Mouse (Mus musculus) layer of hippocampus, adult 6 months (tissue): ENCODE results near the gene Dusp6. TPM values are rescaled to one million over a fixed set of nuclear protein-coding genes. Genes with fewer than 3 reads are reported as not detected.

Experiments
- long read RNA-seq, 2 experiments: library from polyadenylated mRNA; unstranded; transcript quantifications; one replicate each; pipeline ENCODE4 v2.0.0; 2019 to 2020
- polyA plus RNA-seq: library from polyadenylated mRNA; unstranded; fragments of <200 nt; fragmentation: Nextera tagmentation; gene quantifications from 2 replicates; pipeline ENCODE4 v1.2.3, GENCODE M21; 2021

Gene Dusp6
- polyA plus RNA-seq, result 39.0 and 40.6 TPM in 2 replicates
- long read RNA-seq, experiment 1, transcript Dusp6-201 (3 exons, 2,796 nt), result major isoform, 86 of 102 reads
- long read RNA-seq, experiment 1, partial matches to known transcripts, result 0 of 102 reads
- long read RNA-seq, experiment 1, other reads (novel, unspliced or antisense), result 12 of 102 reads
- long read RNA-seq, experiment 2, transcript Dusp6-202 (2 exons, 758 nt), result minor isoform, 5 of 432 reads
- long read RNA-seq, experiment 2, transcript Dusp6-201 (3 exons, 2,796 nt), result major isoform, 416 of 432 reads
- long read RNA-seq, experiment 2, transcript Dusp6-204 (2 exons, 2,359 nt), result minor isoform, 7 of 432 reads
- long read RNA-seq, experiment 2, partial matches to known transcripts, result 1 of 432 reads
- long read RNA-seq, experiment 2, other reads (novel, unspliced or antisense), result 3 of 432 reads

DNA sequence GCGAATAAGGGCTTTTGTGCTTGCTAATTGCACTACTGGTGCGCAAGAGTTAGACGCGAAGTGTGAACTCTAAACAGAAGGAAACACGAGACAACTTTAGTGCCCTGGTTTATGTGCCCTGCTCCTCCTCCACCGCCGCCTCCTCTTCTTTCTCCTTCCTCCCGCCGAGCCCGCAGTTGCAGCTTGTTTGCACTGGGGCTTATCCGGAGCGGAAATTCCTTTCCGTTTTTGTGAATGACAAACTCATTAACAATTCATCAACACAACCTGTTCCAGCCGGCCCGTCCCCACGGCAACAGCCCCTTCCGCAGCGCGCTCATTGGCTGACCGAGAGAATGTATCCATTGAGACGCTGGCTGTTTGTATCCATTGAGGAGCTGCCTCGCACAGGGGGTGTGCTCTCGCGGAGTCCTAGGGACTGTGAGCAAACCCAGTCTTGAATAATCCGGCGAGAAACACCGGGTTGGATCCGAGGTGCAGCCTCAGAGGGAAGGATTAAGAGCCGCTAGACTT lies at the start of gene Dusp6:
TSS of gene Dusp6 (plus strand) at position 365 of the 513 bp plus-strand sequence.

Other genes starting within 250 kb of the Dusp6 start
- 2.1 and 3.2 TPM in 2 replicates for gene Poc1b, start 156.2 kb upstream of the Dusp6 start, polyA plus RNA-seq
- gene Galnt4, start 155.1 kb upstream of the Dusp6 start, polyA plus RNA-seq, result 0.67 and 1.4 TPM in 2 replicates
- not detected in 2 replicates for gene Phxr2, start 136.9 kb upstream of the Dusp6 start, polyA plus RNA-seq